Mouse (Mus musculus) E14TG2a.4 (cell line): ENCODE data around the gene Eps8.

Experiments used
- H3K27me3 ChIP-seq: 2 replicates; pipeline ENCODE4 v1.6.1; 2014; ENCODE audit warnings: low read length, control low read depth; ENCODE audit not compliant: insufficient read depth
- H3K36me3 ChIP-seq: 2 replicates; pipeline ENCODE4 v1.6.1; 2014; ENCODE audit warnings: low read length, control low read depth; ENCODE audit not compliant: insufficient read depth
- H3K4me1 ChIP-seq: replicated peaks from 2 replicates; pipeline ENCODE4 v1.6.1; 2014; ENCODE audit warnings: low read depth, low read length, control low read depth
- H3K4me3 ChIP-seq: replicated peaks from 2 replicates; pipeline ENCODE4 v1.5.1; 2014; ENCODE audit warnings: mild to moderate bottlenecking, low read length
- H3K9me3 ChIP-seq: 2 replicates; pipeline ENCODE4 v1.6.1; 2014; ENCODE audit warnings: low read length, control low read depth
- CTCF ChIP-seq: conservative IDR thresholded peaks from 2 replicates; pipeline ENCODE4 v1.5.1; 2014; ENCODE audit warnings: low read length
- NANOG ChIP-seq: IDR thresholded peaks from 2 replicates; pipeline ENCODE4 v1.6.1; 2014; ENCODE audit warnings: borderline replicate concordance, low read length, mixed read lengths
- POU5F1 ChIP-seq: IDR thresholded peaks from 2 replicates; pipeline ENCODE4 v1.6.1; 2014; ENCODE audit warnings: low read length, borderline replicate concordance

Gene Eps8

GRCm38 (mm10) chr6:137654776-137655175, at the start of gene Eps8:
Eps8 (minus strand) TSS chr6:137654876.
- TF ChIP-seq CTCF (no peak), POU5F1 (no peak), NANOG (no peak)
- no peak within 1 kb of the TSS for H3K4me3 ChIP-seq
- peaks cover 3% of the 10 kb centered on the region for H3K27me3 ChIP-seq
- no peaks in the 10 kb centered on the region for H3K9me3 ChIP-seq
- H3K4me1 ChIP-seq: peaks cover 13% of the 10 kb centered on the region
- H3K36me3 ChIP-seq: no peaks in the 10 kb centered on the region

GRCm38 (mm10) chr6:137703431-137703830, 48.8 kb upstream of the Eps8 start:
- TF ChIP-seq NANOG: no peak
- no peak for TF ChIP-seq POU5F1
- TF ChIP-seq CTCF: no peak
- H3K9me3 ChIP-seq: peaks cover 6% of the 10 kb centered on the region
- H3K4me1 ChIP-seq: peaks cover 5% of the 10 kb centered on the region; the same call in 1 of the 2 replicates
- no peaks in the 10 kb centered on the region for H3K27me3 ChIP-seq
- no peaks in the 10 kb centered on the region for H3K36me3 ChIP-seq
- no peak overlapping the region for H3K4me3 ChIP-seq

GRCm38 (mm10) chr6:137702918-137703317, 48.2 kb upstream of the Eps8 start:
- H3K27me3 ChIP-seq: no peaks in the 10 kb centered on the region
- H3K4me1 ChIP-seq: peaks cover 5% of the 10 kb centered on the region; the same call in 1 of the 2 replicates
- TF ChIP-seq NANOG (no peak), POU5F1 (no peak)
- no peak overlapping the region for H3K4me3 ChIP-seq
- peaks cover 4% of the 10 kb centered on the region for H3K9me3 ChIP-seq
- no peaks in the 10 kb centered on the region for H3K36me3 ChIP-seq

- Histone ChIP-seq H3K4me3 (no peak overlapping the region), H3K36me3 (no peaks in the 10 kb centered on the region), H3K27me3 (no peaks in the 10 kb centered on the region), H3K4me1 (peaks cover 5% of the 10 kb centered on the region; the same call in 1 of the 2 replicates), H3K9me3 (no peaks in the 10 kb centered on the region; the same call in 1 of the 2 replicates)
- TF ChIP-seq NANOG: no peak
Measured at GRCm38 (mm10) chr6:137702186-137702585, 47.5 kb upstream of the Eps8 start.

- Histone ChIP-seq H3K4me3 (no peak overlapping the region), H3K4me1 (0 out of 2 replicates have a peak, but pooled peaks cover 2% of the 10 kb centered on the region), H3K9me3 (no peaks in the 10 kb centered on the region; the same call in 1 of the 2 replicates), H3K36me3 (no peaks in the 10 kb centered on the region), H3K27me3 (no peaks in the 10 kb centered on the region)
- TF ChIP-seq CTCF (no peak), POU5F1 (no peak), NANOG (no peak)
Measured at GRCm38 (mm10) chr6:137699434-137699833, 44.8 kb upstream of the Eps8 start.

- Histone ChIP-seq H3K27me3 (no peaks in the 10 kb centered on the region), H3K9me3 (no peaks in the 10 kb centered on the region; the same call in 1 of the 2 replicates), H3K4me1 (no peaks in the 10 kb centered on the region), H3K36me3 (no peaks in the 10 kb centered on the region), H3K4me3 (no peak overlapping the region)
- TF ChIP-seq CTCF (no peak), POU5F1 (no peak), NANOG (no peak)
Measured at GRCm38 (mm10) chr6:137696445-137697204, 41.9 kb upstream of the Eps8 start.

- H3K4me1 ChIP-seq: no peaks in the 10 kb centered on the region
- TF ChIP-seq NANOG (no peak), CTCF (no peak), POU5F1 (no peak)
- no peaks in the 10 kb centered on the region for H3K36me3 ChIP-seq
- H3K27me3 ChIP-seq: no peaks in the 10 kb centered on the region
- no peaks in the 10 kb centered on the region; the same call in 1 of the 2 replicates for H3K9me3 ChIP-seq
- no peak overlapping the region for H3K4me3 ChIP-seq
Measured at GRCm38 (mm10) chr6:137695046-137695445, 40.4 kb upstream of the Eps8 start.

GRCm38 (mm10) chr6:137694310-137694709, 39.6 kb upstream of the Eps8 start:
- no peaks in the 10 kb centered on the region; the same call in 1 of the 2 replicates for H3K9me3 ChIP-seq
- H3K27me3 ChIP-seq: no peaks in the 10 kb centered on the region
- no peaks in the 10 kb centered on the region for H3K36me3 ChIP-seq
- no peak overlapping the region for H3K4me3 ChIP-seq
- H3K4me1 ChIP-seq: no peaks in the 10 kb centered on the region
- TF ChIP-seq POU5F1: no peak
- no peak for TF ChIP-seq NANOG
- TF ChIP-seq CTCF: no peak
